Mouse (Mus musculus): ENCODE results near the gene Mpzl2.

The Mpzl2 gene

DNA sequence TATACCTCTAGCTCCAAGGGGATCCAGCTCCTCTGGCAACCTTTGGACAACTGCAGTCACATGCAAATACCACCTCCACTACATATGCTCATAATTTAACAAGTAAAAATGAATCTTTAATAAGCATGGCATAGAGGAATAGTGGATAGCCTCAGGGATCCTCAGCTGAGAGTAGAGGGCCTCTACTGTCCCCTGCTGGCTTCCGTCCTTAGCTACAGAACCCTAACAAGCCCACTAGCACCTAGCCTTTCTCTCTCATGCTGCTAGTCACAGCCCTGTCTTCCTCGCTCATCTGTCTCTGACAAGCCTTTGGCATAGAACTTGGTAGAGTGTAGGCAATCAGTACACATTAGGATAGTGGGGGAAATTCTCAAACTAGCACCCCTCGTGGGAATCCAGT is 51.2 kb downstream of the Mpzl2 start:
- no peak for DNase-seq

DNA sequence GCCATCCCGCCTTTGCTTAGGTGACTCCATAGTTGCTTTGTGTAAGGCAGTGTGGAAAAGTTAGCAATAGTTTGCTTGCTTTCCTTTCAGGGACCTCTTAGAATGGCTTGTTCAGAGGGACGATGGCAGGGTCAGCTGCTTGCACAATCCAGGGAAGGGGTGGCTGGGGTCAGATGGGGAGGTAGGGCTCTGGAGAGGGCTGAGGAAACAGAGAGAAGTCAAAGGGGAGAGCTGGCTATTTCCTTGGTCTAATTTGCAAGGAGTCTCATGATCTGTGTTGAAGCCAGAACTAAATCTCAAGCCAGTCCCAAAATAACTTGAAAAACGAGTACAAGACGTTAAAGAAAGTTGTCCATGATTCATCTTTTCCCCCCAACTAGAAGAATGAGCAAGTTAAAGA is 53.0 kb downstream of the Mpzl2 start:
- DNase-seq = no peak

DNA sequence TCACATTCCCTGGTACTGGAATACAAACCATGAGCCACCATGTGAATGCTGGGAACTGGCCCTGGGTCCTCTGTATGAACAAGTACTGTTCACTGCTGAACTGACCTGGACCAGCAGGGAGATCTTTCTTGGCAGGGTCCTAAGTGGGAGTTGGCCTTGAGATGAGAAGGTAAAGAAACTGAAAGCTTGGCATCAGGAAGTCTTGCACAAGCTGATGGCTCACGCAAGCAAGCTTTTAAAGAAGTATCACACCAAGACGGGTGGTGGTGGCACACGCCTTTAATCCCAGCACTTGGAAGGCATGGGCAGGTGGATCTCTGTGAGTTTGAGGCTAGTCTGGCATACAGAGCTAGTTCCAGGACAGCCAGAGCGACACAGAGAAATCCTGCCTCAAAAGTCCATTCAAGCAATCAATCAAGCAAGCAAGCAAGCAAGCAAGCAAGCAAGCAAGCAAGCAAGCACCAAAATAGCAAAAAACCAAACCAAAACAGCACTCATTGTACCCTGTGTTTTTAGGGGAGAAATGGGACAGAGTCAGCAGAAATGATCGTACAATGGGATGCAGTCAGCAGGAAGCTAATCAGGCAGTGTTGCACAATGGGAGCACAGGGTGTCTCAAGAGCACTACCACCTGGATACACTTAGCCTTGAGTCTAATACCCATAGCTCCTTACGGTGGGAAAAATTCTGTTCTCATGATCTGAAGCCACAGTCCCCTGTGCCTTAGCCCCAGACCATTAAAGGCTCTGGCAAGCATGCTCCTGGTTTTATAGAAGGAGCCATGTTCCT is 55.7 kb downstream of the Mpzl2 start:
- no peak for DNase-seq

DNA sequence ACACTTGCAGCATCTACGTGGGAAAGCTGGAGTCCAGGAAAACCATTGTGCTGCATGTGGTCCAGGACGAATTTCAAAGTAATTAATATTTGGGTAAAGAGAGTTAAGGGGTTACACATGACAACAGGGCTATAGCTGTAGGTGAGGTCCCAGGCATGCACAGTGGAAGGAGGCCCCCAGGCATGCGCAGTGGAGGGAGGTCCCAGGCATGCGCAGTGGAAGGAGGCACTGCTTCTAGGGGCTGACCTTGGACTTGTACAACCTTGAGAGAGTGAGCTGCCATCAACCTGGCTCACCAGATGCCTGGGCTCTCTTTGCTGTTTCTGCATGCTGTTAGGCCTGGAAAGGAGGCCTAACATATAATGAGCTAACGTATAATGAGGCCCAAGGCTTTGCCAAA is 58.3 kb downstream of the Mpzl2 start:
- no peak for DNase-seq

DNA sequence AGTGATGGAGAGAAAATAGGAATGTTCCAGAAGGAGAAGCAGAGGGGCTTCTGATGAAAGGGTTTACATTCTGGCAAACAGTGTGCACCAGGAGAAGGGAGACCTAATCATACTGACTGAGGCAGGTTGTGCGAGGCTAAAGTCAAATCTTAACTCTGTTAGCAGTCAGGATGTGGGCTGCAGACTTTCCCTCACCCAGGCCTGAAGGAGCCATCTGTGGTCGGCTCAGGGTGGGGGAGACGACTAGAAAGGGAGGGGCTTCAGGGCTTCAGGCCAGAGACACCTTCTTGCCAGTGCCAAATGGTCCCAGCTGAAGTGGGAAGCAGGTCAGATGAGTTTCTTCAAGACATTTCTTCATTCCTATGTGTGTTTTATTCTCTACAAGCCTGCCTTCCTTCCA is 58.8 kb downstream of the Mpzl2 start:
- DNase-seq = no peak

DNA sequence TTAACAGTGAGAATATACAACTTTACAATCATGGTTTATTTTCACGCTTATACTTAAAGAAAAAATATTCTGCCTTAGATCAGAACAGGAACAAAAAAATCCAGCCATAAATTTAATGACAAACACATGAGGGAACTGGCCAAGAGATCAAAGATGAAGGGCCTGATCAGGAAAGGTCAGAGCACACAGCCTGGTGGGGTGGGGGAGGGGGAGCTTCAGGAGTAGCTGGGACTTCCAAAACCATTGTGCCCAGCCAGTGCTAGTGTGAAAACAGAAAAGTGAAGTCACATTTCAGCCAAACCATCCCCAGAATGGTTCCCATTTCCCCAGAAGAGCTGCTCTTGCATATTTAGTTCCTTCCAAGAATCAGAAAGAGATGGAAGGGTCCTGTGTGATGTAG is 62.9 kb downstream of the Mpzl2 start:
- DNase-seq = no peak

DNA sequence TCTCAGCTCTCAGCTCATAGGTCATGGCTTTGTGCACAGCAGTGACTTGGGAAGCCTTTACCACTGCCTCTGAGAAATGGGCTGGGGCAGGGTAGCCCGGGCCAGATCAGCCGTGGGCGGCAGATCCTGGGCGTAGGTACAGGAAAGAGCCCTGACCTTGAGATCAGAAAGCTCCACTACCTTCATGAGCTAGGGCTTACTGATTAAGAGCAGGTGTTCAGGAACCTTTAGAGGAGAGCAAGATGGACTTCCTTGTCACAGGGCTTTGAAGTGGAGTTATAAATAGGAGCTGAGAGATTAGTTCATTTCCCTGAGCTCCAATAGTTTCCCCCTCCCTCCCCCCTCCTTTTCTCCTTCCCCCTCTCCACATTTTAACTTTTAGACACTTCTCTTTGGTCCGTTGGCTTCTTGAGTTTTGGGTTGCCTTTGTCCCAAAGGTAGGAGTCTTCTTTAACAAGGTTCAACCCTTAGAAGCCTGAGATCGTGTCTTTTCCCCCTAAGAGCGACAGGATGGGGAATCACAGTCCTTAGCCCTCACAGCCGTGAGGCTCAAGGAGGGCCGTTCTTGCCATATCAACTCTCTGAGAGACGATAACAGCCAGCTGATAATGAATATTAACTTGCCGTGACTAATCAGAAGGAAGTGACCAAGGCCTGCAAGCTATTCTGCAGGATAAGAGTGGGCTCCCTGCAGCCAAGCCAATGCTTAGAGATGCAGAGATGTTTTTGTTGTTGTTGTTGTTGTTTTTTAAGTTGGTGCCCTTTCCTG is 63.8 kb downstream of the Mpzl2 start:
- no peak for DNase-seq
